Mouse (Mus musculus): Measurements from ENCODE around the gene Abhd17c. TPM values are rescaled to one million over a fixed set of nuclear protein-coding genes. Genes with fewer than 3 reads are reported as not detected.
A peak's percentile ranks its signal among the peaks of the same experiment; 100 is the strongest.

Abhd17c gene
- 32.8 and 33.9 TPM in 2 replicates for polyA plus RNA-seq (2012; rRNA removed)

- H3K4me1 ChIP-seq (ENCODE audit: control insufficient read depth, insufficient read depth, insufficient read length), result peaks cover 2% of the 10 kb centered on the region; the same call in 1 of the 2 replicates
- under 1% methylated on average over 99 of the region's 109 CpGs for WGBS
These were observed at the start of gene Abhd17c for GRCm38 (mm10) chr7:84151001-84151959. Gene Abhd17c, minus strand, starts transcription at chr7:84151893.

GRCm38 (mm10) chr7:84197208-84197860 is 45.6 kb upstream of the Abhd17c start:
- Histone ChIP-seq H3K27ac (ENCODE audit: insufficient read depth, low read length) (no peak overlapping the region), H3K36me3 (ENCODE audit: control insufficient read depth, insufficient read depth, low read length) (no peaks in the 10 kb centered on the region), H3K27me3 (ENCODE audit: control insufficient read depth, insufficient read depth, low read length) (no peaks in the 10 kb centered on the region), H3K4me1 (ENCODE audit: control insufficient read depth, insufficient read depth, insufficient read length) (no peaks in the 10 kb centered on the region; the same call in 1 of the 2 replicates), H3K4me3 (ENCODE audit: extremely low read depth, insufficient read depth, insufficient read length) (no peak overlapping the region)
- no peak for DNase-seq (ENCODE audit: low read depth in 1 of 2, low spot score in 2 of 2)
- TF ChIP-seq CTCF (IDR thresholded peaks at IDR 0.05; ENCODE audit: extremely low read depth, insufficient read depth, insufficient read length, insufficient replicate concordance), result no peak
- no peak for TF ChIP-seq POLR2A (IDR thresholded peaks at IDR 0.05; ENCODE audit: low read depth, low read length)
- 68% methylated on average over 6 of the region's 6 CpGs for WGBS

More at GRCm38 (mm10) chr7:84151001-84151959, at the start of gene Abhd17c:
- peak within 1 kb of the TSS; percentile 40 for H3K27ac ChIP-seq (ENCODE audit: insufficient read depth, low read length)
- peak in 1 of 2 experiments; percentile 30 for DNase-seq (ENCODE audit: low read depth in 1 of 2, low spot score in 2 of 2)
- no peak for TF ChIP-seq POLR2A (IDR thresholded peaks at IDR 0.05; ENCODE audit: low read depth, low read length)
- no peak for TF ChIP-seq CTCF (IDR thresholded peaks at IDR 0.05; ENCODE audit: extremely low read depth, insufficient read depth, insufficient read length, insufficient replicate concordance)
- peaks cover 1% of the 10 kb centered on the region; the same call in 1 of the 2 replicates for H3K27me3 ChIP-seq (ENCODE audit: control insufficient read depth, insufficient read depth, low read length)
- H3K4me3 ChIP-seq (ENCODE audit: extremely low read depth, insufficient read depth, insufficient read length), result peak within 1 kb of the TSS; percentile 90
- H3K36me3 ChIP-seq (ENCODE audit: control insufficient read depth, insufficient read depth, low read length), result no peaks in the 10 kb centered on the region

GRCm38 (mm10) chr7:84196221-84196620 is 44.5 kb upstream of the Abhd17c start:
- H3K4me1 ChIP-seq (ENCODE audit: control insufficient read depth, insufficient read depth, insufficient read length), result no peaks in the 10 kb centered on the region
- TF ChIP-seq POLR2A (IDR thresholded peaks at IDR 0.05; ENCODE audit: low read depth, low read length) (no peak), CTCF (IDR thresholded peaks at IDR 0.05; ENCODE audit: extremely low read depth, insufficient read depth, insufficient read length, insufficient replicate concordance) (no peak)
- no peak overlapping the region for H3K27ac ChIP-seq (ENCODE audit: insufficient read depth, low read length)
- 46% methylated on average over 6 of the region's 6 CpGs for WGBS
- DNase-seq (ENCODE audit: low read depth in 1 of 2, low spot score in 2 of 2), result no peak
- no peaks in the 10 kb centered on the region for H3K27me3 ChIP-seq (ENCODE audit: control insufficient read depth, insufficient read depth, low read length)
- no peak overlapping the region for H3K4me3 ChIP-seq (ENCODE audit: extremely low read depth, insufficient read depth, insufficient read length)
- no peaks in the 10 kb centered on the region for H3K36me3 ChIP-seq (ENCODE audit: control insufficient read depth, insufficient read depth, low read length)

- WGBS, result 30% methylated on average over 3 of the region's 3 CpGs
- H3K27me3 ChIP-seq (ENCODE audit: control insufficient read depth, insufficient read depth, low read length), result no peaks in the 10 kb centered on the region
- no peak overlapping the region for H3K27ac ChIP-seq (ENCODE audit: insufficient read depth, low read length)
- H3K4me1 ChIP-seq (ENCODE audit: control insufficient read depth, insufficient read depth, insufficient read length), result no peaks in the 10 kb centered on the region
- TF ChIP-seq CTCF (IDR thresholded peaks at IDR 0.05; ENCODE audit: extremely low read depth, insufficient read depth, insufficient read length, insufficient replicate concordance) (no peak), POLR2A (IDR thresholded peaks at IDR 0.05; ENCODE audit: low read depth, low read length) (no peak)
- no peak overlapping the region for H3K4me3 ChIP-seq (ENCODE audit: extremely low read depth, insufficient read depth, insufficient read length)
- no peak for DNase-seq (ENCODE audit: low read depth in 1 of 2, low spot score in 2 of 2)
- no peaks in the 10 kb centered on the region for H3K36me3 ChIP-seq (ENCODE audit: control insufficient read depth, insufficient read depth, low read length)
These were observed 40.6 kb upstream of the Abhd17c start for GRCm38 (mm10) chr7:84192256-84192655.

- Histone ChIP-seq H3K27ac (ENCODE audit: insufficient read depth, low read length) (no peak overlapping the region), H3K27me3 (ENCODE audit: control insufficient read depth, insufficient read depth, low read length) (no peaks in the 10 kb centered on the region), H3K4me3 (ENCODE audit: extremely low read depth, insufficient read depth, insufficient read length) (no peak overlapping the region), H3K4me1 (ENCODE audit: control insufficient read depth, insufficient read depth, insufficient read length) (no peaks in the 10 kb centered on the region), H3K36me3 (ENCODE audit: control insufficient read depth, insufficient read depth, low read length) (no peaks in the 10 kb centered on the region)
- WGBS, result 93% methylated on average over 2 of the region's 2 CpGs
- DNase-seq (ENCODE audit: low read depth in 1 of 2, low spot score in 2 of 2), result no peak
- no peak for TF ChIP-seq POLR2A (IDR thresholded peaks at IDR 0.05; ENCODE audit: low read depth, low read length)
- TF ChIP-seq CTCF (IDR thresholded peaks at IDR 0.05; ENCODE audit: extremely low read depth, insufficient read depth, insufficient read length, insufficient replicate concordance), result no peak
These were observed 39.8 kb upstream of the Abhd17c start for GRCm38 (mm10) chr7:84191476-84191875.

GRCm38 (mm10) chr7:84188196-84188595 is 36.5 kb upstream of the Abhd17c start:
- Histone ChIP-seq H3K4me1 (ENCODE audit: control insufficient read depth, insufficient read depth, insufficient read length) (no peaks in the 10 kb centered on the region), H3K27me3 (ENCODE audit: control insufficient read depth, insufficient read depth, low read length) (no peaks in the 10 kb centered on the region), H3K36me3 (ENCODE audit: control insufficient read depth, insufficient read depth, low read length) (no peaks in the 10 kb centered on the region), H3K4me3 (ENCODE audit: extremely low read depth, insufficient read depth, insufficient read length) (no peak overlapping the region), H3K27ac (ENCODE audit: insufficient read depth, low read length) (no peak overlapping the region)
- no peak for DNase-seq (ENCODE audit: low read depth in 1 of 2, low spot score in 2 of 2)
- 63% methylated on average over 5 of the region's 5 CpGs for WGBS
- no peak for TF ChIP-seq POLR2A (IDR thresholded peaks at IDR 0.05; ENCODE audit: low read depth, low read length)
- no peak for TF ChIP-seq CTCF (IDR thresholded peaks at IDR 0.05; ENCODE audit: extremely low read depth, insufficient read depth, insufficient read length, insufficient replicate concordance)

All from spleen, adult 2 months (tissue).